Mouse (Mus musculus): ENCODE data around the gene Ahctf1. TPM values are rescaled to one million over a fixed set of nuclear protein-coding genes. Genes with fewer than 3 reads are reported as not detected.
"Not testable (repeated sequence)": the region's sequence is repeated elsewhere in the genome, so short reads cannot be mapped to it uniquely, and the experiment has no call there.

Gene Ahctf1
- 10 to 100 TPM; 35.8 to 37.2 TPM for total RNA-seq (2021)
- long read RNA-seq, experiment 1, full-length matches to known transcripts = 2 of 6 reads
- long read RNA-seq, experiment 1, partial matches to known transcripts = 3 of 6 reads
- long read RNA-seq, experiment 1, other reads (novel, unspliced or antisense) = 1 of 6 reads
- long read RNA-seq, experiment 2, partial matches to known transcripts = 2 of 2 reads
- long read RNA-seq, experiment 2, other reads (novel, unspliced or antisense) = 0 of 2 reads

DNA sequence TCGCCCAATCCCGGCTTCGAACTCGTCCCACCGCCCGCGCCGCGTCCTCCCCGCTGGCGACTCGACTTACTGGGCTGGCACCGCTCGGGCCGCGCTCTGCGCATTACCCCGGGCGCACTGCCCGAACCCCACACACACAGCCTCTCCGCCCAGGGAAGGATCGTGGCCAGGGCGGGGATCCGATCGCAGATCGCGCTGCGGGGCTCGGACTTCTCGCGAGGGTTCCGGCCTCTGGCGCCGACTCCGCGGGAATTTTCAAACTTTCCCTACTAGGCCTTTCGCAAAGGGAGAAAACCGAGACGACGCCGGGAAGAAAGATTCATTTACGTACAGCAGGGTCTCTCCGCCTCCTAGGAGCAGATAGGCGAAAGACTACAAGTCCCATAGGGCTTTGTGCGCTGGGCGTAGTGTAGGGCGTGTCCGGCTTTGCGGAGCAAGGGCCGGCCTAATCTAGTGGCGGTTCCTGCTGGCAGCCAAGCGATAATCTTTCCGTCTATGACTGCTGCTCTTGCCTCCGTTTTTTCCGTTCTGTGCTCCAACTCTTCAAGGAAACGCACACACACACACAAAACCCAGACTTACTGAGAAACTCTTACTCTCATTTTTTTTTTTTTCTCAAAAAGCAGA, at the start of gene Ahctf1:
TSS of gene Ahctf1 (minus strand) at position 168 of the 627 bp plus-strand sequence.
- peak; percentile 98 for DNase-seq (ENCODE audit: low spot score in 2 of 2)

DNA sequence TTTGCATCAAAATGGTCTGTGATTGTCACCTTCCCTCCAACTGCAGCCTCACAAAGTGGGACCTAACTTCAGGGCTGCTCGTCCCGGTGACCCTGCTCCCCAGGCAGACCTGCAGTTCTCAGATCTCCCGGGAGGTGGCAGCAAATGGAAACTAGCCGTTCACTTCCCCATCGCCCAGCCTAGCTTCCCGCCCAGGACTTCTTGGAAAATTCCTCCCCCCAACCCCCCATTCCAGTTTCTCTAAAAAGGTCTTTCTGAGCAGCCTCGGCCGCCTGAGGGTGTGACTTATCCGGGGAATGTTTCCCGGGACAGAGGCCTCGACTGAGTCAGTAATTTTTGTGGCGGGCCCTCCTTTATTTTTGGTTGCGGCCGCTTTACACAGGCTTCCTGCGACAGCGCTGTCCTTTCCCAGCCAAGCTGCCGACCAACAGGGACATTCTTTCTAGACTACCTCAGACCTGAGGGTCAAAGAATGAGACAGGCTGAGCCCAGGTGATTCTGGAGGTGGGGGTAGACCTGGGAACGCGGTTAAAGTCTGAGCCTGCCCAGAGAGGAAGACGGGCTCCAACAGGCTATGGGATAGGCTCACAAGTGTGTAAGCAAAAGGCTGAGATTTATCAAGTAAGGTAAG, 44.4 kb upstream of the Ahctf1 start:
- peak; percentile 84 to 96 for DNase-seq (ENCODE audit: low spot score in 2 of 2)

DNA sequence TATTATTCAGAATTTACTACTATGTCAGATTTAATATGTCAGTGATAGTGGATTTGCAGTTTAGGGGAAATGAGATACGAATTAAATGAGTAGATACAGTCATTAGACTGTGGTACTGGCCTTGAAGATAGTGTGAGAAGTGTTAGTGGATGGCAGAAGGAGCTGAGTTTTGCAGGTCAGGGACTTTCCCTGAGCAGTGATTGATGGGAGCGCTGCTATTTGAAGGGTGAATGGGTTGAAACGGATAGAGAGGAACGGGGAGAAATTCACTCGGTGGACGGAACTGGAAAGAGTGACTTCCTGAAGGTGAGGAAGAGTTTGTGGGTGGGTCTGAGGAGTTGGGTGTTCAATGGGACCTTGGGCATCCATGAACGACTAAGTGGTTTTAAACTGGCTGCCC, 43.7 kb upstream of the Ahctf1 start:
- DNase-seq (ENCODE audit: low spot score in 2 of 2) = no peak

GRCm38 (mm10) chr1:179845832-179846499, 42.5 kb upstream of the Ahctf1 start:
- DNase-seq (ENCODE audit: low spot score in 2 of 2) = no peak

GRCm38 (mm10) chr1:179844894-179845293, 41.4 kb upstream of the Ahctf1 start:
- DNase-seq (ENCODE audit: low spot score in 2 of 2) = peak; percentile 59 to 69

GRCm38 (mm10) chr1:179843981-179844380, 40.5 kb upstream of the Ahctf1 start:
- DNase-seq (ENCODE audit: low spot score in 2 of 2) = no peak

- no peak for DNase-seq (ENCODE audit: low spot score in 2 of 2)
Observed at GRCm38 (mm10) chr1:179842568-179842967, 39.1 kb upstream of the Ahctf1 start.

DNA sequence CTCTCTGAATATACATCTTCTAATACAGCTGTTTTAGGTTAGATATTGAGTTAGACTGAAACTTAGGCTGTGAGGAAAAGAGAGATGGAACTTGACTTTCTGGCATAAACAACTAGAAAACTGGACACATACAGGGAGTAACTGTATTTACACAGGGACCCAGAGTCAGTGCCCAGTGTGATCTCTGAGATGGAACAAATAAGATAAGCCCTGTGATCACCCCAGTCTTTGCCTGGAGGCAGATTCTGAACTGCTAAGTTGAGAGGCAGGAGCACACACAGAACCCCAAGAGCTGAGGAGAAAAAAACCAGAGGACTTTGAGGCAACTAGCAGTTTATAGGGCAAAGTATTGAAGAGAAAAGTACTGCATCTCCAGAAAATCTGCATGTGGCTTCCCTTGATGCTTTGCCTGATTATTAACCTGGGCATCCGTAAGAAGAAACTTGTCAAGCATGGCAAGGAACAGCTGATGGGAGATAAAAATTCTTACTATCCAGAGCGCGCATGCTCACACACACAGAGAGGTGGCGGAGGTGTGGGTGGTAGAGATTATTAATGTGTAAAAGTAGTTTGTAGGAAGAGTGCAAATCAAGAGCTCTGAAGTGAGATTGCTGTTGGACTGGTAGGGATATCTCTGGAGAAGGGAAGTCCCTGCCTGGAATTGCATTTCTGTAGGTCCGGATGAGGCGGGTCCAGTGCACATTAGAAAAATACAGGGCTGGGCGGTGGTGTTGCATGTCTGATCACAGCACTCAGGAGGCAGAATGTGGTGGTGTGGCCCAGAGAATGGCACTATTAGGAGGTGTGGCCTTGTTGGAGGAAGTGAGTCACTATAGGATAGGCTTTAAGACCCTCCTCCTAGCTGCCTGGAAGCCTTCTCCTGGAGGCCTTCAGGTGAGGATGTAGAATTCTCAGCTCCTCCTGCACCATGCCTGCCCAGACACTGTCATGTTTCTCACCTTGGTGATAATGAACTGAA, 33.2 kb upstream of the Ahctf1 start:
- no peak for DNase-seq (ENCODE audit: low spot score in 2 of 2)

DNA sequence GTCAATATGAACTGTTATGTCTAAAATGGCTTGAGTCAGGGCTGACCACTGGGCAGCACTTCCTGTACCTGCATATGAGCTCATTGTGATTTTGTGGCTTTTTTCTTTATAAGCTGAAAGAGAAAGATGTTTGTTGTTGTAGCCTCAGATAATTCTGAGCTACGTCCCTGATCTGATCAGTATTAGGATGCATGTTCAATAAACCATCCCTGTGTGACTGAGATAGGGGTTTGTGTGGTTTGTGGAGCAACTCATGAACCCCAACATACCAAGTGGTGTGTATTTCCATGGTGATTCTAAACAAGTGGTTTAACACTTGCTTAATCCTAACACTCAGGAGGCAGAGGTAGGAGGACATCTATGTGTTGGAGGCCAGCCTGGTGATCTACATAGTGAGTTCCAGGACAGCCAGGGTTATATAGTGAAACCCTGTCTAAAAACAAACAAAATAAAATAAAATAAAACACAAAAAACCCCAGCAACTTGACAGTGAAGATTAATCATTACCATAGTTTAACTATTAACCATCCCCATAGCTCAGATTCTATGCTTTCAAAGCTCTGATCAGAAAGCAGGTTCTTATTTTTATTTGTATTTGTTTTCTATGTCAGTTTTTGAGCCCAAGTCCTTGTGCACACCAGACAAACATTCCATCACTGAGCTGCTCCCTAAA, 32.4 kb upstream of the Ahctf1 start:
- DNase-seq (ENCODE audit: low spot score in 2 of 2) = no peak

GRCm38 (mm10) chr1:179833596-179833995, 30.1 kb upstream of the Ahctf1 start:
- DNase-seq (ENCODE audit: low spot score in 2 of 2) = no peak

- DNase-seq (ENCODE audit: low spot score in 2 of 2) = no peak
Observed at GRCm38 (mm10) chr1:179832710-179833240, 29.3 kb upstream of the Ahctf1 start.

- no peak for DNase-seq (ENCODE audit: low spot score in 2 of 2)
Observed at GRCm38 (mm10) chr1:179828900-179829299, 25.4 kb upstream of the Ahctf1 start.

DNA sequence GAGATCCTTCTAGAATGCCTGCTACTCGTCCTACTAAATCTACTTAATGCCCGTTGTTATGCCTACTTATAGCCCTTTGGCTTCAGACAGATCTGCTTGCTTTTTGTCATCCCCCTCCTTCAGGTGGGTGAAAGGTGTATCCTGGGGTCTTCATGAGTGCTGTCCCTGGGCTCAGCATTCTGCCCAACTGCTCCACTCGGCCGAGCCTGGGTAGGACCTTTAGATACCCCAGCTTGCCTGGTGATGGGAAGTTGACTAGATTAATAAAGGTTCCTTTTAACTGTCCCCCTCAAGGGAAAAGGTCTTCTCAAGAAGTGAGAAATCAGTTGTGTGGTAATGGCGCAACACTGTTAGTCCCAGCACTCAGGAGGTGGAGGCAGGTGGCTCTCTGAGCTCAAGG, 24.6 kb upstream of the Ahctf1 start:
- DNase-seq (ENCODE audit: low spot score in 2 of 2) = no peak

DNA sequence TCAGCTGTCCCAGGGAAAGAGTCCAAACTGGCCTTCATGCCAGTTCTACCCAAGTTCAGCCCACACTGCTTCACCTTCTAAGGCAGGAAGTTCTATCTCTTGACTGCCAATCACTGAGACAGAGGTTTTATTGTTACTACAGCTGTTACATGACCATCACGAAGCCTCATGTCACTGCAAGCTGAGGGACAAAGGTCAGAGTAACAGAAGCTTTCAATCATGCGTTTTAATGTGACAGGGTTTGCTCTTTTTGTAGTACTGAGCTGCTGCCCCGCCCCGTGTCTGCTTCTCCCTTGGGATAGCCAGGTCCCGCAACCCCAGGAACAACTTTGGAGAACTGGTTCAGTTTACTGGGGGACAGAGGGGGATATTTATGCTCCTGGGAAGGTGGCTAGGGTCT, 21.1 kb upstream of the Ahctf1 start:
- no peak for DNase-seq (ENCODE audit: low spot score in 2 of 2)

- not testable (repeated sequence) for DNase-seq (ENCODE audit: low spot score in 2 of 2)
Observed at GRCm38 (mm10) chr1:179818490-179819278, 15.2 kb upstream of the Ahctf1 start.

DNA sequence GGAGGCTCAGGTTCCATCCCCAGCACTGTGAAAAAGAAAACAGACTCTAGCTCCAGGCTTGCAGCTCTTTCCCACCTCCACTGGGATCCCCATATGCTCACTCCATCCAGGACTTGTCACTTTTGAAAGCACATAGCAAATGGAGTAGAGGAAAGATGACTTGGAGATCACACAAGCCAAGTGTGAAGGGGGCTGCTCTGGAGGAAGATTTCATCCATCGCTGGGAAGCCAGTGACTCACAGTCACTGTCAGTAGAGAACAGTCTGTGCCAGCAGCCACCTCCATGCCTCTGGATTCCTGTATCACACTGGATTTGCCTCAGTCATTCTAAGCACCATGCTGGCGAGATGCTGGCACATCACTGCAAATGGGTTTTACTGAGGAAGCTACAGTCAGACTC, 11.1 kb upstream of the Ahctf1 start:
- peak; percentile 53 for DNase-seq (ENCODE audit: low spot score in 2 of 2)

GRCm38 (mm10) chr1:179813385-179813784, 9.9 kb upstream of the Ahctf1 start:
- no peak for DNase-seq (ENCODE audit: low spot score in 2 of 2)

DNA sequence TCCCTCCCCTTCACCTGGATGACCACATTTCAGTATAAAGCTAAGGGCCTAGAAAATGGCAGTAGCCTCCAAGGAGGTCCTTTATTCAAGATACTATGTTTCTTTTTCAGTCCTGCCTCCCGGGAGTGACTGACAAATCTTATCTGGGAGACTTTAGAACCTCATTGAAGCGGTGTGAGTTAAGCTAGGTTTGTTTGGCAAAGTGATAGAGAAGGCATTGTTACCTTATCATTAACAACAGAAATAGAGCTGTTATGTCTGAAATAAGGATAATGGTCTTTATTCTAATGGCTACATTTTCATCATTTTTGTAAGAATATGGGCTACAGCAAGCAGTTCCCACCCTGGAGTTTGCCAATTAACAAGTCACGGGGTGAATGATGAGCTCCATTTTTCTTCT, 4.8 kb upstream of the Ahctf1 start:
- no peak for DNase-seq (ENCODE audit: low spot score in 2 of 2)

GRCm38 (mm10) chr1:179807468-179807867, 4.0 kb upstream of the Ahctf1 start:
- no peak for DNase-seq (ENCODE audit: low spot score in 2 of 2)
